Mouse (Mus musculus) hindbrain, embryonic 12.5 days (tissue): ENCODE results near the gene Ccdc113. TPM values are rescaled to one million over a fixed set of nuclear protein-coding genes. Genes with fewer than 3 reads are reported as not detected.
A peak's percentile ranks its signal among the peaks of the same experiment; 100 is the strongest.

Experiments used
- ATAC-seq: fragments of 200-750 bp; cut with Nextera tagmentation; 2 replicates; pipeline ENCODE4 v1.8.0; 2017; ENCODE audit warnings: moderate TSS enrichment; ENCODE audit not compliant: low FRiP score
- H3K27ac ChIP-seq: fragments of 300-500 bp; sonication (generic); 2 replicates; pipeline ENCODE4 v1.5.1; 2016; ENCODE audit warnings: mild to moderate bottlenecking
- H3K27me3 ChIP-seq: fragments of 300-500 bp; sonication (generic); 2 replicates; pipeline ENCODE4 v1.6.1; 2016; ENCODE audit warnings: mild to moderate bottlenecking
- H3K36me3 ChIP-seq: fragments of 300-500 bp; sonication (generic); 2 replicates; pipeline ENCODE4 v1.6.1; 2016; ENCODE audit warnings: mild to moderate bottlenecking
- H3K4me1 ChIP-seq: fragments of 300-500 bp; sonication (generic); 2 replicates; pipeline ENCODE4 v1.6.1; 2016
- H3K4me2 ChIP-seq: fragments of 300-500 bp; sonication (generic); replicated peaks from 2 replicates; pipeline ENCODE4 v1.6.1; 2016; ENCODE audit warnings: mild to moderate bottlenecking
- H3K4me3 ChIP-seq: fragments of 300-500 bp; sonication (generic); 2 replicates; pipeline ENCODE4 v1.5.1; 2016; ENCODE audit warnings: mild to moderate bottlenecking
- H3K9ac ChIP-seq: fragments of 300-500 bp; sonication (generic); 2 replicates; pipeline ENCODE4 v1.6.1; 2016; ENCODE audit warnings: mild to moderate bottlenecking, moderate library complexity
- H3K9me3 ChIP-seq: fragments of 300-500 bp; sonication (generic); replicated peaks from 2 replicates; pipeline ENCODE4 v1.6.1; 2016; ENCODE audit warnings: mild to moderate bottlenecking
- WGBS: fragments of 180-500 bp; shearing (Covaris S2); methylation state at CpG from one replicate; pipeline ENCODE4 v1.1.7; 2016; 5-methylcytosine and 5-hydroxymethylcytosine counted together
- polyA plus RNA-seq: library from polyadenylated mRNA; unstranded; fragments of >200 nt; fragmentation: Nextera tagmentation; extraction: Ambion mirVana; gene quantifications from 2 replicates; pipeline ENCODE4 v1.2.1, GENCODE M21; 2016

Gene Ccdc113
- polyA plus RNA-seq, 1 experiment from 2014 or later: 2.8 TPM

DNA sequence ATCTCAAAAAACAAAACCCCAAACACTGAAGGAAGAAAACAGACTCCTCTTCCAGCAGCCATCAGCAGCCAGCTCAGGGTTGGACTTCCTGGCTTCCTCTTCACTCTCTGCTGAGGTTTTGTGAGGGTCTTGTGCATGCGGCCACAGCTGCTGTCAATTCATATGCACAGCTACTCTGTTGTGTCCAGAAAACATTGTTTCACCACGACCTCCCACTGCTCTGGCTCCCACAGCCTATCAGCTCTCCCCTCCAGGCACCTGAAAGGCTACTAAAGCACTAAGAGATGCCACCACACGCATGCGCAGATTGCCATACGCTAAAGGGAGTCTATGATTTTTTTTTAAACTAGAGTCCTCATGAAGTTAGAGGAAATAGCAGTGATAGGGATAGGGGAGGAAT is 29.1 kb upstream of the Ccdc113 start:
- Histone ChIP-seq H3K27me3 (no peaks in the 10 kb centered on the region), H3K36me3 (no peaks in the 10 kb centered on the region), H3K9me3 (no peaks in the 10 kb centered on the region), H3K4me1 (no peaks in the 10 kb centered on the region), H3K4me3 (no peak overlapping the region), H3K9ac (no peak overlapping the region), H3K27ac (no peak overlapping the region), H3K4me2 (no peak overlapping the region)
- 54% methylated on average over 5 of the region's 5 CpGs for WGBS
- ATAC-seq: no peak

DNA sequence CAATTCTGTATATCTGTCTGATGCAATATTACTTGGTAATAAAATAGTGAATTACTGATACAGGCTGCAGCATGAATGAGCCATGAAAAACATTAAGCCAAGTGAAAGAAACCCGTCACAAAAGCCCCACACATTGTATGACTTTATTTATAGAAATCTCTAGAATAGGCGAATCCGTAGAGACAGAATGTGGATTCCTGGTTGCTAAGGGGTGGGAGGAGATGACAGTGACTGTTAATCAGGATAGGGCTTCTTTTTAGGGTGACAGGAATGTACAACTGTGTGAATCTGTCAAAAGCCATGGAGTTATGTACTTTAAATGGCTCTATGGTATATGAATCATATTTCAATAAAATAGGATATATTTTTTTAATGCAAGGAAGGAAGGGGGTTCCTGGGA is 28.3 kb upstream of the Ccdc113 start:
- H3K4me1 ChIP-seq: no peaks in the 10 kb centered on the region
- H3K27ac ChIP-seq: no peak overlapping the region
- no peaks in the 10 kb centered on the region for H3K9me3 ChIP-seq
- H3K27me3 ChIP-seq: no peaks in the 10 kb centered on the region
- H3K4me2 ChIP-seq: no peak overlapping the region
- WGBS: 76% methylated on average over 3 of the region's 3 CpGs
- ATAC-seq: no peak
- no peaks in the 10 kb centered on the region for H3K36me3 ChIP-seq
- no peak overlapping the region for H3K9ac ChIP-seq
- no peak overlapping the region for H3K4me3 ChIP-seq

DNA sequence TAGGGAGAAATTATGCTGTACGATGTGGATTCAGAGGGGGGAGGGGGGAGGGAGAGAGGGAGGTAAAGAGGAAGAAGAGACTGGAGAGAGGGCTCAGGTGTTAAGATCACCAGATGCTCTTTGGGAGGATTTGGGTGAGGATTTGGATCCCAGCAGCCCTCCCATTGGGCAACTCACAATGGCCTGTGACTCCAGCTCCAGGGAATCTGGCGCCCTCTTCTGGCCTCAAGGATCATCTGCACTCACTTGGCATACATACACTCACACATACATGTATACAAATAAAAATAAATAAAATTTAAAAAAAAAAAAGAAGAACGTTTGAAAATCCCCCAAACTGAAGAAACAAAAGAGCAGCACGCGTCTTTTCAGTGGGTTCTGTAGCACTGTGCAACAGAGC is 27.6 kb upstream of the Ccdc113 start:
- WGBS: 77% methylated on average over 5 of the region's 5 CpGs
- Histone ChIP-seq H3K4me1 (no peaks in the 10 kb centered on the region), H3K9me3 (no peaks in the 10 kb centered on the region), H3K27me3 (no peaks in the 10 kb centered on the region), H3K27ac (no peak overlapping the region), H3K4me3 (no peak overlapping the region), H3K9ac (no peak overlapping the region), H3K36me3 (no peaks in the 10 kb centered on the region), H3K4me2 (no peak overlapping the region)
- no peak for ATAC-seq

DNA sequence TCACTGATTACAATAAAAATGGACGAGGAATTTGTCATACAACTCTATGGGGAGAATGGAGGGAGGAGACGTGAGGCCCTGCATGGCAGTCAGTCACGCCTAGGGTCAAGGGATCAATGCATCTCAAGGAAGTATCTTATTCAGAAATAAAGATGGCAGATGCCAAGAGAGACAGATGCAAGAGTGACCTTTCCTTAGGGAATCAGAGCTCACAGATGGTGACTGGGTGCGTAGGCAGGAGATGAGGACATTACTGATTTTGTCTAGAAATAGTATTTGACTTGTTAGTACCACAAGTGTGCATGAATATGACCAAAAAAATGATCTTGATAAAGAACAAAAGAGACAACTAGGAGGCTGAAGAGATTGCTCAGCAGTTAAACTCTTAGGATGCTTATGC is 21.6 kb upstream of the Ccdc113 start:
- 46% methylated on average over 4 of the region's 4 CpGs for WGBS
- Histone ChIP-seq H3K27me3 (no peaks in the 10 kb centered on the region), H3K36me3 (no peaks in the 10 kb centered on the region), H3K27ac (no peak overlapping the region), H3K4me2 (no peak overlapping the region), H3K9ac (no peak overlapping the region), H3K9me3 (no peaks in the 10 kb centered on the region), H3K4me1 (no peaks in the 10 kb centered on the region; the same call in 1 of the 2 replicates), H3K4me3 (no peak overlapping the region)
- peak; percentile 38; the same call in 1 of the 2 replicates for ATAC-seq

DNA sequence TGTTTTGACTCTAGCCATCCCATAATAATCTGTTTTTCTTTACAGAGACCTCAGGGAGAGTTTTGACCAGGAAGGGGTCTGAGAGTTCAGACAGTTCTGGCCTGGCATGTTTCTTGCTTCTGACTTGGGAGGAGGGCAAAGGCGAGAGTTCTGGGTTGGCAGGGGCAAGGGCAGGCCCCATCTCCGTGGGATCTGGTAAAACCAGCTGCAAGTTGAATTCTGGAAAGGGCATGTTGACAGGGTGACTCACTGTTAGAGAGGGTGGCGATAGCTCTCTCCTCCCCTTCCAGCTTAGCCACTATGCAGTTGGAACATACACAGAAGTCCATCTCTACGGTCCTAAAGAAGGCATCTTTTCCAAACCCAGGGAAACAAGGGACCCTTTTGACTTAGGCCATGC is 20.7 kb upstream of the Ccdc113 start:
- Histone ChIP-seq H3K9ac (no peak overlapping the region), H3K4me2 (no peak overlapping the region), H3K36me3 (no peaks in the 10 kb centered on the region), H3K27ac (no peak overlapping the region), H3K4me1 (no peaks in the 10 kb centered on the region; the same call in 1 of the 2 replicates), H3K9me3 (no peaks in the 10 kb centered on the region), H3K27me3 (no peaks in the 10 kb centered on the region), H3K4me3 (no peak overlapping the region)
- 80% methylated on average over 4 of the region's 4 CpGs for WGBS
- no peak for ATAC-seq

DNA sequence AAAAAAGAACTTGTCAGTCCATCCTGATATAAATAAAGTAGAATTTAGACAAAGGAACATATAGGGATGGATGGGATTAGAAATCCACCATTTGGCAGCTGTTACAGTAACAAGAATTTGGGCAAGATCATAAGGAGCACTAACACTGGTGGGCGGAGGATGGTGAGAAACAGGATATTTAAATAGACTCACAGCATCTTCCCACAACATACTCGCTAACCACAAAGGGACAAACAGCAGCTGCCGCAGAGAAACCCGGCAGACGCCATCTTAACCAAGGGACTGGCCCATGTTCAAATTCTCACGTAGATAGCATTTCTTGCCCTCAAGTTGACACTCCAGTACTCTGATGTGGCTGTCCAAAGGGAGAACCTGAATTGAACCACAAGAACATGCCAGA is 17.0 kb upstream of the Ccdc113 start:
- WGBS: 90% methylated on average over 6 of the region's 6 CpGs
- ATAC-seq: no peak
- no peaks in the 10 kb centered on the region for H3K27me3 ChIP-seq
- H3K4me2 ChIP-seq: no peak overlapping the region
- H3K9ac ChIP-seq: no peak overlapping the region
- no peaks in the 10 kb centered on the region; the same call in 1 of the 2 replicates for H3K4me1 ChIP-seq
- no peak overlapping the region for H3K4me3 ChIP-seq
- no peaks in the 10 kb centered on the region for H3K9me3 ChIP-seq
- H3K36me3 ChIP-seq: no peaks in the 10 kb centered on the region
- H3K27ac ChIP-seq: no peak overlapping the region

DNA sequence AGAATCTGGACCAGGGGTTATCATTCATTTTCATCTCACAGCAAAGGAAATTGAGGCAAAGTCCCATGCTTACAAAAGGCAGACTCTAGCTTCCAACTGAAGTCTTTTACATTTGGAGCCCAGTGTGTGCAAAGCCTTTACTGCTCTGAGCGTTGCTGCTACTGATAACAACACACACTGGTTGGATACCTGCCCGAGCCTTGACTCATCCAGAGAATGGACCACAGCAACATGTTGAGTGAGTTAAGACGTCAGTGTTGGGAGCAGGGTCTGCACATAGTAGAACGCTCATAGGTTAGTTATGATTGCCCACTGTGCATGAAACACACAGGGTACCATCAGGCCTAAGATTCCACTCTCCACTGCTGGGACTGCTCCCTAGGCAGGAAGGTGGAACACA is 9.9 kb upstream of the Ccdc113 start:
- peaks cover 7% of the 10 kb centered on the region; the same call in 1 of the 2 replicates for H3K27me3 ChIP-seq
- H3K9me3 ChIP-seq: no peaks in the 10 kb centered on the region
- H3K4me1 ChIP-seq: no peaks in the 10 kb centered on the region
- no peak overlapping the region for H3K4me3 ChIP-seq
- 89% methylated on average over 4 of the region's 4 CpGs for WGBS
- ATAC-seq: no peak
- H3K36me3 ChIP-seq: no peaks in the 10 kb centered on the region
- H3K27ac ChIP-seq: no peak overlapping the region
- no peak overlapping the region for H3K9ac ChIP-seq
- no peak overlapping the region for H3K4me2 ChIP-seq

DNA sequence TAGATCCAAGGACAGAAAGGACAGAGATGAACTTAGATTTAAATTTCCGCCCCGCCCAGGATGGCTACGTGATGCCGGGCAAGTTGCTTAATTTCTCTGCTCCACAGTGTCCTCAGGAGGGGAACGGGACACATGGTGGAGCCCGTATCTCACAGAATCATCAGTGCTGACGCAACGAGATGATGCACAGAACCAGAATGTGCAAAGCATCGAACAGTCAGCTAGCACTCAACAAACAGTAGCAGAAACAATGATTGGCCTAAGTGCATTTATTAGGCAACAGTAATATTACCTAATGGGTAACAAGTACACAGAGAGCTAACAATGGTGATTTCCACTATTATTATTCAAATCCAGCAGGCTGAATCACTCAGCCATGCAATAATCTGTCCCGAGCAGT is 5.7 kb upstream of the Ccdc113 start:
- Histone ChIP-seq H3K4me2 (no peak overlapping the region), H3K4me1 (no peaks in the 10 kb centered on the region), H3K27ac (no peak overlapping the region), H3K9ac (no peak overlapping the region), H3K27me3 (peaks cover 10% of the 10 kb centered on the region; the same call in 1 of the 2 replicates), H3K4me3 (no peak overlapping the region), H3K9me3 (no peaks in the 10 kb centered on the region), H3K36me3 (no peaks in the 10 kb centered on the region)
- ATAC-seq: no peak
- WGBS: 82% methylated on average over 10 of the region's 10 CpGs

DNA sequence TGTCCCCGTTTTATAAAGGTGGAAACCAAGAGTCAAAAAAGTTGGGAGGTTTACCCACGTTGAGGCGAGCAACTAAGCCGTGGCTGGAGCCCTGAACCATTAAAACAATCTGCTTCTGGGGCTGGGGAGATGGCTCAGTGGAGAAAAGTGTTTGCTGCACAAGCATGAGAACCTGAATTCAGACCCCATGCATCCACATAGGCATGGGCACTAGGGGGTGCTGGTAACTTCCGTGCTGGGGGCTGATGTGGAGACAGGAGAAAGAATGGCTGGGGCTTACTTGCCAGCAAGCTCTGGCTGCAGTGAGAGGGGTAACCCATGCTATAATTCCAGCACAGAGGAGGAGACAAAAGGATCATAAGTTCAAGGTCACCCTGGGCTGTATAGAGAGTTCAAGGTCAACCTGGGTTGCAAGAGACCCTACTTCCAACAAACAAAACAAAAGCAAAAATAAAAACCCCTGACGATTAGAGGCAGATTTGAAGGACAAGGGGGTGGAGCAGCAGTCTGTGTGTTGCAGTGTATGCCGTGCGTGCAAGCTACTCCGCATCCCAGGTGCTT is 5.1 kb upstream of the Ccdc113 start:
- Histone ChIP-seq H3K4me1 (no peaks in the 10 kb centered on the region), H3K9me3 (no peaks in the 10 kb centered on the region), H3K4me2 (no peak overlapping the region), H3K27ac (no peak overlapping the region), H3K36me3 (no peaks in the 10 kb centered on the region), H3K27me3 (peaks cover 10% of the 10 kb centered on the region; the same call in 1 of the 2 replicates), H3K9ac (no peak overlapping the region), H3K4me3 (no peak overlapping the region)
- no peak for ATAC-seq
- WGBS: 67% methylated on average over 9 of the region's 9 CpGs

DNA sequence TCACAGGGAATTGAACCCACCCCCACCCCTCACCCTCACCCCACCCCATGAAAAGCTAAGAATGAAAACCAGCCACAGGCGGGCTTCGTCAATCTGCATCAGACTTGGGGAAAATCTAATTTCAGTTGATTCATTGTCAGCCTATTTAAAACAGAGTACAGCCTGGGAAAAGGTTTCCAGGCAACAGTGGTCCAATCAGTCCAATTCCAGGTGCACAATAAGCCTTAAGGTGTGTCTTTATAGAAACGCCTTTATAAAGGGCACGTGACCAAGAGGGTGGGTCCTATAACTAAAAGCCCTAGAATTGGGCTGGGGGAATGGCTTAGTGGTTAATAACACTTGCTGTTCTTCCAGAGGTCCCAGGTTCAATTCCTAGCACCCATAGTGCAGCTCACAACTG is 1.7 kb upstream of the Ccdc113 start:
- H3K4me3 ChIP-seq: no peak overlapping the region
- ATAC-seq: no peak
- peaks cover 4% of the 10 kb centered on the region; the same call in 1 of the 2 replicates for H3K4me1 ChIP-seq
- no peaks in the 10 kb centered on the region for H3K36me3 ChIP-seq
- H3K27me3 ChIP-seq: peaks cover 10% of the 10 kb centered on the region; the same call in 1 of the 2 replicates
- no peak overlapping the region for H3K4me2 ChIP-seq
- no peak overlapping the region for H3K9ac ChIP-seq
- no peak overlapping the region for H3K27ac ChIP-seq
- H3K9me3 ChIP-seq: no peaks in the 10 kb centered on the region
- 75% methylated on average over 4 of the region's 4 CpGs for WGBS

DNA sequence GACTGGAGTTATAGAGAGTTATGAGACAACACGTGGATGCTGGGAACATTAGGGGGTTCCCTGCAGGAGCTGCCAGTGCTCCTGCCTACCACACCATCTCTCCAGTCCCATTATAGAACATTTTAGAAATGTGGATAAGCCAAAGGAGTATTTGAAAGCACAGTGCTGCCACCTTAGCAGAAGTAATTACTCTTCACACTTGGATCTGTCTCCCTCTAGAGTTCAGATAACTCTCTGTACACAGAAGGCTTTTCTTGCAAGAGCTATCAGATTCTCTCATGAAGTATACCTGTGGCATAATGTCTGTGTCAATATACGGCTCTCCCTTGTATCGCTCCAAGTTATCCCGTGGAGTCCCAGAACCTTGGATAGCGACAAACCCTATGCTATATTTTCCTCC is 5.6 kb downstream of the Ccdc113 start:
- Histone ChIP-seq H3K9ac (no peak overlapping the region), H3K4me3 (no peak overlapping the region), H3K4me2 (no peak overlapping the region), H3K9me3 (peaks cover 3% of the 10 kb centered on the region; the same call in 1 of the 2 replicates), H3K27me3 (no peaks in the 10 kb centered on the region), H3K4me1 (no peaks in the 10 kb centered on the region), H3K36me3 (no peaks in the 10 kb centered on the region), H3K27ac (no peak overlapping the region)
- ATAC-seq: no peak
- 83% methylated on average over 5 of the region's 5 CpGs for whole genome bisulfite sequencing

DNA sequence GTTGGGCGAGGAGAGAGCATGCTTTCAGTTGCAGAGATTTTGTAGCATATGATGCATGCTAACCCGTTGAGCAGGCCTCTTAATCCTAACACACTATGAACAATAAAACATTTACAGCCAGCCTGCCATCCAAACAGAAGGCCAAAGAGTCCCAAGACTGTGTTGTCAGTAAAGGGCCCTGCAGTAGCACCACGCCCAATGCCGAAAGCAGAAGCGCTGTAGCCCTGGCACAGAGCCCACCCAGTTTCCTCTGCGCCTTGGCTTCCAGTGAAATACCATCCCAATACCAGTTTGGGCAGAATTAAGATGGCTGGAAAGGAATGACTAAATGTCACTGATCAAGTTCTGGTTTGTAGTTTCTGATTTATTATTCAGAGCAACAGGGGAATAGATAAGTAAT is 8.3 kb downstream of the Ccdc113 start:
- Histone ChIP-seq H3K9me3 (peaks cover 3% of the 10 kb centered on the region; the same call in 1 of the 2 replicates), H3K36me3 (no peaks in the 10 kb centered on the region), H3K27ac (no peak overlapping the region), H3K4me3 (no peak overlapping the region), H3K9ac (no peak overlapping the region), H3K4me1 (peaks cover 6% of the 10 kb centered on the region; the same call in 1 of the 2 replicates), H3K27me3 (no peaks in the 10 kb centered on the region), H3K4me2 (no peak overlapping the region)
- 90% methylated on average over 6 of the region's 6 CpGs for WGBS
- ATAC-seq: no peak

DNA sequence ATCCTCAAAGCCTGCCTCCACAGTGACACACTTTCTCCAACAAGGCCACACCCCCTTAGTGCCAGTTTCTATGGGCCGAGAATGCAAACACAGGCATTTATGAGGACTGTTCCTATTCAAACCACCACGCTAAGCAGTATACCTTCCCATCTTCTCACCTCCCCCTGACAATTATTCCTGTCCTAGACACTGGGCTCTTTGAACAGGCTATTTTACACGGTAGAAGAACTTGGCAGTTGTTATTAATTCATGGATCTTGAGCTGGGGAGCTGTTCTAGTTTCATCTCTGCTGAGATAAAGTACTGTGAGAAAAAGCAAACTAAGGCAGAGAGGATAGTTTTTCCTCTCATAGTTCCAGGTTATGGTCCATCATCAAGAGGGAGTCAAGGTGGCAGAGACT is 9.2 kb downstream of the Ccdc113 start:
- no peak overlapping the region for H3K9ac ChIP-seq
- H3K27me3 ChIP-seq: no peaks in the 10 kb centered on the region
- no peak overlapping the region for H3K27ac ChIP-seq
- H3K36me3 ChIP-seq: no peaks in the 10 kb centered on the region
- H3K4me3 ChIP-seq: no peak overlapping the region
- H3K4me2 ChIP-seq: no peak overlapping the region
- peaks cover 6% of the 10 kb centered on the region; the same call in 1 of the 2 replicates for H3K4me1 ChIP-seq
- ATAC-seq: no peak
- peaks cover 3% of the 10 kb centered on the region; the same call in 1 of the 2 replicates for H3K9me3 ChIP-seq
- 81% methylated on average over 3 of the region's 3 CpGs for WGBS
